8 mouse cellular contexts compared by ENCODE assay signal in the genomic region with DNA sequence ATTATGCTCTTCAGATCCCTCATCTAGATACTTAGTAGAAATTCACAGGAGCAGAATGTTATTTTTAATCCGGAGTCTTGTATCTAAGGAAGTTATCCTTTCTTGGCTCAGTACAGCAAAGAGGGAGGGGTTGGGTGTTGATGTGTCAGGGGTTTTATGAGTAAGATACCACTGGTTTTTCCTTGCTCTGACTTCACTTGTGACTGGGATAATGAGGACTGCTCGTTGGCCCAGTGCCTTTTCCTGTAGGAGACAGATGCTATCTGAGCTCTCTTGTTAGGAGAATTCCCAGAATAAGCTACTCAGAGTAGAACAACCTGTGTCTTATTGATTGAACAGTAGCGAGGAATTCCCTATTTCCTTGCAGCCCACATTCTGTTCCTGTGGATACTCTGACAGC. TPM values are rescaled to one million over a fixed set of nuclear protein-coding genes. Genes with fewer than 3 reads are reported as not detected.
DNase-seq lines count a peak whose midpoint lies in the region; ATAC-seq lines count a peak whose summit lies in the region.

No protein-coding gene starts in this region.

- H3K9ac ChIP-seq in heart, embryonic 15.5 days, result no peak overlapping the region
- no peak overlapping the region for H3K9ac ChIP-seq in lung, embryonic 16.5 days (ENCODE audit: low read length)

- peak overlapping the region; percentile 35 for H3K4me2 ChIP-seq in heart, embryonic 15.5 days
- H3K4me2 ChIP-seq in lung, embryonic 16.5 days (ENCODE audit: low read depth, low read length), result no peak overlapping the region

- DNase-seq in cerebellum, postnatal 14 days, result peak; percentile 21 to 29
- DNase-seq in cerebellum, adult 11-12 months, result no peak
- peak; percentile 32 for DNase-seq in Muller cell, postnatal 12 days (ENCODE audit: inconsistent ontology term)
- no peak for DNase-seq in spleen, postnatal 14 days (ENCODE audit: low spot score in 2 of 2)
- DNase-seq in ovary, postnatal 10 days (ENCODE audit: low spot score), result no peak
- DNase-seq in ovary, postnatal 36 days (ENCODE audit: low spot score), result no peak

- no peaks in the 10 kb centered on the region for H3K9me3 ChIP-seq in heart, embryonic 15.5 days (replicated peaks)
- H3K9me3 ChIP-seq in lung, embryonic 16.5 days (ENCODE audit: control insufficient read depth, low read length), result no peaks in the 10 kb centered on the region

- H3K27ac ChIP-seq in heart, embryonic 15.5 days, result peak overlapping the region; percentile 59
- peak overlapping the region; percentile 39; the same call in 1 of the 2 replicates for H3K27ac ChIP-seq in lung, embryonic 16.5 days (ENCODE audit: low read length)

- H3K4me3 ChIP-seq in heart, embryonic 15.5 days, result no peak overlapping the region
- H3K4me3 ChIP-seq in lung, embryonic 16.5 days (ENCODE audit: low read length), result no peak overlapping the region

- peaks cover 17% of the 10 kb centered on the region for H3K4me1 ChIP-seq in heart, embryonic 15.5 days (replicated peaks)
- H3K4me1 ChIP-seq in lung, embryonic 16.5 days (replicated peaks; ENCODE audit: control insufficient read depth, insufficient read depth, low read length), result peaks cover 8% of the 10 kb centered on the region

- H3K27me3 ChIP-seq in heart, embryonic 15.5 days, result no peaks in the 10 kb centered on the region
- H3K27me3 ChIP-seq in lung, embryonic 16.5 days (ENCODE audit: control insufficient read depth, insufficient read depth, low read depth, low read length), result no peaks in the 10 kb centered on the region

- no peaks in the 10 kb centered on the region for H3K36me3 ChIP-seq in heart, embryonic 15.5 days
- no peaks in the 10 kb centered on the region for H3K36me3 ChIP-seq in lung, embryonic 16.5 days (ENCODE audit: control insufficient read depth, insufficient read depth, low read length)

- 27% methylated on average over 3 of the region's 3 CpGs for whole genome bisulfite sequencing in heart, embryonic 15.5 days
- WGBS in lung, embryonic 16.5 days, result 38% methylated on average over 3 of the region's 3 CpGs

- ATAC-seq in heart, embryonic 15.5 days (replicated peaks; ENCODE audit: insufficient number of reproducible peaks, insufficient read depth, low FRiP score, low read depth), result no peak
- peak; percentile 26; the same call in 1 of the 2 replicates for ATAC-seq in lung, embryonic 16.5 days (ENCODE audit: low read depth)

RNA-seq across cellular contexts. Expression of a gene that starts 39.3 kb away (rescaled TPM):
- polyA plus RNA-seq in heart, embryonic 15.5 days (2015; fragmentation: Nextera tagmentation; extraction: Ambion mirVana), result 36.7 and 37.3 TPM in 2 replicates
- 44.6 and 50.2 TPM in 2 replicates for polyA plus RNA-seq in lung, embryonic 16.5 days (2015; fragmentation: Nextera tagmentation; extraction: Ambion mirVana)

Comparison
In these comparisons a context has a peak if more than half of its experiments do, and no peak if none do; other contexts are left out.
1. DNase-seq: peak in cerebellum, postnatal 14 days (2 of 2) and Muller cell, postnatal 12 days (single experiment); none in cerebellum, adult 11-12 months (single experiment), spleen, postnatal 14 days (0 of 2), ovary, postnatal 10 days (single experiment) and ovary, postnatal 36 days (single experiment).